Mouse (Mus musculus): ENCODE data around the gene Rgs3. TPM values are rescaled to one million over a fixed set of nuclear protein-coding genes. Genes with fewer than 3 reads are reported as not detected.

Gene Rgs3
- total RNA-seq, 2 experiments from 2014 or later, result 64.1 to 69.4 TPM

GRCm38 (mm10) chr4:62629461-62629860 lies 69.8 kb downstream of the Rgs3 start:
- no peak for DNase-seq

GRCm38 (mm10) chr4:62629905-62630304 lies 70.3 kb downstream of the Rgs3 start:
- DNase-seq, result no peak

GRCm38 (mm10) chr4:62633243-62633642 lies 73.6 kb downstream of the Rgs3 start:
- DNase-seq, result no peak

GRCm38 (mm10) chr4:62634054-62634591 lies 74.5 kb downstream of the Rgs3 start:
- DNase-seq, result peak; percentile 61

- DNase-seq, result no peak
Measured at GRCm38 (mm10) chr4:62634840-62635239, 75.2 kb downstream of the Rgs3 start.

- no peak for DNase-seq
Measured at GRCm38 (mm10) chr4:62636047-62636446, 76.4 kb downstream of the Rgs3 start.

- DNase-seq, result no peak
Measured at GRCm38 (mm10) chr4:62637856-62638604, 78.4 kb downstream of the Rgs3 start.

- no peak for DNase-seq
Measured at GRCm38 (mm10) chr4:62640496-62641229, 81.0 kb downstream of the Rgs3 start.

- peak; percentile 53 for DNase-seq
Measured at GRCm38 (mm10) chr4:62641230-62641589, 81.6 kb downstream of the Rgs3 start.

- DNase-seq, result no peak
Measured at GRCm38 (mm10) chr4:62641656-62642055, 82.0 kb downstream of the Rgs3 start.

GRCm38 (mm10) chr4:62643401-62643800 lies 83.8 kb downstream of the Rgs3 start:
- DNase-seq, result peak; percentile 63

- peak; percentile 63 for DNase-seq
Measured at GRCm38 (mm10) chr4:62644031-62644793, 84.6 kb downstream of the Rgs3 start.

GRCm38 (mm10) chr4:62646556-62647248 lies 87.1 kb downstream of the Rgs3 start:
- no peak for DNase-seq

- no peak for DNase-seq
Measured at GRCm38 (mm10) chr4:62648848-62649247, 89.2 kb downstream of the Rgs3 start.

GRCm38 (mm10) chr4:62649536-62650230 lies 90.0 kb downstream of the Rgs3 start:
- no peak for DNase-seq

GRCm38 (mm10) chr4:62651179-62651760 lies 91.6 kb downstream of the Rgs3 start:
- DNase-seq, result no peak

GRCm38 (mm10) chr4:62652215-62652614 lies 92.6 kb downstream of the Rgs3 start:
- no peak for DNase-seq

GRCm38 (mm10) chr4:62652921-62653757 lies 93.5 kb downstream of the Rgs3 start:
- DNase-seq, result no peak

GRCm38 (mm10) chr4:62653922-62654661 lies 94.4 kb downstream of the Rgs3 start:
- no peak for DNase-seq

- no peak for DNase-seq
Measured at GRCm38 (mm10) chr4:62659264-62659663, 99.6 kb downstream of the Rgs3 start.
